Mouse (Mus musculus) Muller cell, postnatal 12 days (primary cell): ENCODE measurements at regions not wholly inside any gene's neighbourhood (a gene's known extent, or its start where the extent isn't known, plus 50 kb on each side); places are given as distances from the start of the nearest gene placed in this dataset.
"Not testable (repeated sequence)": the region's sequence is repeated elsewhere in the genome, so short reads cannot be mapped to it uniquely, and the experiment has no call there.

ENCODE experiments used
- DNase-seq: peaks from one replicate; pipeline ENCODE4 v3.0.0-alpha.2; 2015; ENCODE audit errors: inconsistent ontology term

- no peak for DNase-seq
These were observed 137.0 kb downstream of the Sptssa start for GRCm38 (mm10) chr12:54519370-54519769.

GRCm38 (mm10) chr12:54517265-54517664 lies 139.1 kb downstream of the Sptssa start:
- DNase-seq = no peak

GRCm38 (mm10) chr12:54516463-54516862 lies 139.9 kb downstream of the Sptssa start:
- peak; percentile 9 for DNase-seq

GRCm38 (mm10) chr12:54516039-54516438 lies 140.3 kb downstream of the Sptssa start:
- DNase-seq = not testable (repeated sequence)

GRCm38 (mm10) chr12:54509903-54510302 lies 146.5 kb downstream of the Sptssa start:
- DNase-seq = no peak

- DNase-seq = no peak
These were observed 153.6 kb downstream of the Sptssa start for GRCm38 (mm10) chr12:54502775-54503174.

- no peak for DNase-seq
These were observed 156.4 kb downstream of the Sptssa start for GRCm38 (mm10) chr12:54499963-54500362.

- DNase-seq = peak; percentile 89
These were observed 160.5 kb downstream of the Sptssa start for GRCm38 (mm10) chr12:54495701-54496374.

- no peak for DNase-seq
These were observed 161.5 kb downstream of the Sptssa start for GRCm38 (mm10) chr12:54494756-54495375.

- no peak for DNase-seq
These were observed 163.6 kb downstream of the Sptssa start for GRCm38 (mm10) chr12:54492737-54493136.

GRCm38 (mm10) chr12:54490460-54490859 lies 165.9 kb downstream of the Sptssa start:
- no peak for DNase-seq

GRCm38 (mm10) chr12:54489675-54490074 lies 166.7 kb downstream of the Sptssa start:
- DNase-seq = peak; percentile 44

- DNase-seq = no peak
These were observed 168.7 kb downstream of the Sptssa start for GRCm38 (mm10) chr12:54487689-54488088.

- DNase-seq = no peak
These were observed 174.4 kb downstream of the Sptssa start for GRCm38 (mm10) chr12:54482020-54482419.

- DNase-seq = no peak
These were observed 176.5 kb downstream of the Sptssa start for GRCm38 (mm10) chr12:54479841-54480240.

- DNase-seq = no peak
These were observed 183.5 kb downstream of the Sptssa start for GRCm38 (mm10) chr12:54472881-54473280.

- no peak for DNase-seq
These were observed 184.0 kb downstream of the Sptssa start for GRCm38 (mm10) chr12:54472407-54472806.

- no peak for DNase-seq
These were observed 188.7 kb downstream of the Sptssa start for GRCm38 (mm10) chr12:54467635-54468034.

GRCm38 (mm10) chr12:54463806-54464205 lies 192.6 kb downstream of the Sptssa start:
- DNase-seq = no peak

- DNase-seq = no peak
These were observed 195.0 kb downstream of the Sptssa start for GRCm38 (mm10) chr12:54461411-54461810.

- peak; percentile 41 for DNase-seq
These were observed 196.2 kb downstream of the Sptssa start for GRCm38 (mm10) chr12:54460135-54460523.

GRCm38 (mm10) chr12:54459462-54460134 lies 196.8 kb downstream of the Sptssa start:
- DNase-seq = no peak

GRCm38 (mm10) chr12:54456731-54457130 lies 199.6 kb downstream of the Sptssa start:
- no peak for DNase-seq
